Mouse (Mus musculus) stomach, postnatal 0 days (tissue): ENCODE data around the gene Pappa. TPM values are rescaled to one million over a fixed set of nuclear protein-coding genes. Genes with fewer than 3 reads are reported as not detected.

Experiments used
- ATAC-seq: fragments of 200-750 bp; cut with Nextera tagmentation; 2 replicates; pipeline ENCODE4 v1.8.0; 2017; ENCODE audit not compliant: low FRiP score, low TSS enrichment
- DNase-seq: peaks from one replicate; pipeline ENCODE4 v3.0.0-alpha.2; 2016; ENCODE audit warnings: low spot score
- H3K27ac ChIP-seq: fragments of 300-500 bp; sonication (generic); replicated peaks from 2 replicates; pipeline ENCODE4 v1.5.1; 2014; ENCODE audit warnings: mild to moderate bottlenecking, control low read depth
- H3K27me3 ChIP-seq: fragments of 300-500 bp; sonication (generic); 2 replicates; pipeline ENCODE4 v1.6.1; 2014; ENCODE audit warnings: low read length; ENCODE audit not compliant: control insufficient read depth, insufficient read depth
- H3K36me3 ChIP-seq: fragments of 300-500 bp; sonication (generic); 2 replicates; pipeline ENCODE4 v1.6.1; 2014; ENCODE audit warnings: low read length, mixed read lengths; ENCODE audit not compliant: control insufficient read depth, insufficient read depth
- H3K4me1 ChIP-seq: fragments of 300-500 bp; sonication (generic); replicated peaks from 2 replicates; pipeline ENCODE4 v1.6.1; 2014; ENCODE audit warnings: antibody characterized with exemption; ENCODE audit not compliant: control insufficient read depth, insufficient read depth
- H3K4me2 ChIP-seq: fragments of 300-500 bp; sonication (generic); replicated peaks from 2 replicates; pipeline ENCODE4 v1.6.1; 2014; ENCODE audit warnings: low read depth, mild to moderate bottlenecking, control low read depth, moderate library complexity
- H3K4me3 ChIP-seq: fragments of 300-500 bp; sonication (generic); 2 replicates; pipeline ENCODE4 v1.5.1; 2014; ENCODE audit warnings: low read depth, low read length, control low read depth
- H3K9ac ChIP-seq: fragments of 300-500 bp; sonication (generic); 2 replicates; pipeline ENCODE4 v1.6.1; 2014; ENCODE audit warnings: mild to moderate bottlenecking, low read length, control low read depth, mixed read lengths
- H3K9me3 ChIP-seq: fragments of 300-500 bp; sonication (generic); 2 replicates; pipeline ENCODE4 v1.6.1; 2016; ENCODE audit warnings: low read length; ENCODE audit not compliant: control insufficient read depth
- CTCF ChIP-seq: IDR thresholded peaks from 2 replicates; pipeline ENCODE4 v1.5.1; 2016; ENCODE audit warnings: antibody characterized with exemption, low read depth, mild to moderate bottlenecking, moderate library complexity
- EP300 ChIP-seq: optimal IDR thresholded peaks from 2 replicates; pipeline ENCODE3; 2016; ENCODE audit warnings: antibody characterized with exemption
- WGBS: fragments of 180-500 bp; shearing (Covaris S2); extraction: QIAGEN DNeasy Blood & Tissue Kit; methylation state at CpG from one replicate; pipeline ENCODE4 v1.1.7; 2014; 5-methylcytosine and 5-hydroxymethylcytosine counted together
- polyA plus RNA-seq: library from polyadenylated mRNA; unstranded; fragments of >200 nt; fragmentation: Nextera tagmentation; extraction: Ambion mirVana; gene quantifications from 2 replicates; pipeline ENCODE4 v1.2.1, GENCODE M21; 2015

The Pappa gene
- polyA plus RNA-seq, 1 experiment from 2014 or later: 0.72 TPM

- WGBS: 55% methylated on average over 3 of the region's 3 CpGs
- TF ChIP-seq EP300 (no peak), CTCF (no peak)
- DNase-seq (no peak), ATAC-seq (no peak)
- Histone ChIP-seq H3K4me3 (no peak overlapping the region), H3K27ac (no peak overlapping the region), H3K9ac (no peak overlapping the region), H3K4me2 (no peak overlapping the region), H3K27me3 (no peaks in the 10 kb centered on the region), H3K9me3 (no peaks in the 10 kb centered on the region), H3K4me1 (no peaks in the 10 kb centered on the region), H3K36me3 (no peaks in the 10 kb centered on the region)
Observed at GRCm38 (mm10) chr4:65396806-65397205, 272.8 kb downstream of the Pappa start.

- H3K27me3 ChIP-seq: no peaks in the 10 kb centered on the region
- no peaks in the 10 kb centered on the region for H3K9me3 ChIP-seq
- H3K4me1 ChIP-seq: no peaks in the 10 kb centered on the region
- TF ChIP-seq CTCF: no peak
- TF ChIP-seq EP300: no peak
- ATAC-seq: no peak
- DNase-seq: no peak
- H3K27ac ChIP-seq: no peak overlapping the region
- 94% methylated on average over 4 of the region's 4 CpGs for WGBS
- H3K9ac ChIP-seq: no peak overlapping the region
- H3K36me3 ChIP-seq: no peaks in the 10 kb centered on the region
- no peak overlapping the region for H3K4me2 ChIP-seq
- no peak overlapping the region for H3K4me3 ChIP-seq
Observed at GRCm38 (mm10) chr4:65399457-65399856, 275.5 kb downstream of the Pappa start.

- Histone ChIP-seq H3K9ac (no peak overlapping the region), H3K4me2 (no peak overlapping the region), H3K9me3 (no peaks in the 10 kb centered on the region), H3K4me1 (no peaks in the 10 kb centered on the region), H3K27ac (no peak overlapping the region), H3K36me3 (no peaks in the 10 kb centered on the region), H3K27me3 (no peaks in the 10 kb centered on the region), H3K4me3 (no peak overlapping the region)
- no peak for ATAC-seq
- TF ChIP-seq CTCF (no peak), EP300 (no peak)
- WGBS: 72% methylated on average over 5 of the region's 5 CpGs
- DNase-seq: no peak
Observed at GRCm38 (mm10) chr4:65402286-65402685, 278.3 kb downstream of the Pappa start.

- Histone ChIP-seq H3K4me2 (no peak overlapping the region), H3K27me3 (no peaks in the 10 kb centered on the region), H3K9me3 (no peaks in the 10 kb centered on the region), H3K4me3 (no peak overlapping the region), H3K27ac (no peak overlapping the region), H3K4me1 (no peaks in the 10 kb centered on the region), H3K36me3 (no peaks in the 10 kb centered on the region), H3K9ac (no peak overlapping the region)
- no peak for TF ChIP-seq CTCF
- no peak for TF ChIP-seq EP300
- ATAC-seq (no peak), DNase-seq (no peak)
- 51% methylated on average over 6 of the region's 6 CpGs for WGBS
Observed at GRCm38 (mm10) chr4:65402836-65403634, 279.1 kb downstream of the Pappa start.
